Comparison of ENCODE assay signal across 13 mouse cellular contexts in the genomic region with DNA sequence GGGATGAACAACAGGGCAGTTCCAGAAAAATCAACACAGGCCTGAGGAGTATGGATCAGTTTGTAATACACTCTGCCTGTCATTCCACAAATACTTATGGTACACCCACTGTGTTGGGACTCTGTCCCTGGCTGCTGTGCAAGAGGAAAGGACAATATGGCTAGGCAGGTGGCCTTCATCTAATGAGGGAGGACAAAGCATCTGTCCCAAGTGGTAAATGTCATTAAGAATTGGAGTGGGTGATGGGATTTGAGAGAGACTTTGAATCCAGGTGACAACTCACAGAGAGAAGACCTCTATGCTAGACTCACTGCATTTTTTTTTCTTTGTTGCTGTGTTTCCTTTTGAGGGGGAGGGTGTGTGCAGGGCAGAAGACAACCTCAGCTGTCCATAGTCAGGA. TPM values are rescaled to one million over a fixed set of nuclear protein-coding genes. Genes with fewer than 3 reads are reported as not detected.
DNase-seq lines count a peak whose midpoint lies in the region; ATAC-seq and TF ChIP-seq lines count a peak whose summit lies in the region.
"Had no signal": no experiment of that assay in that cellular context is flagged by ENCODE, and none has a peak within 500 bp of the region (broad histone marks: within the 10 kb centered on the region; RNA-seq: fewer than 3 reads in every experiment).

No protein-coding gene starts in this region.

- DNase-seq in lung, postnatal 4 days = no peak
- DNase-seq in testis, postnatal 14 days (ENCODE audit: low spot score) = no peak
- DNase-seq: adrenal gland, postnatal 25 days; cerebellum, postnatal 36 days; right cerebral cortex, adult 18-20 months; spleen, adult 18-20 months had no signal

- no peaks in the 10 kb centered on the region for H3K9me3 ChIP-seq in heart, embryonic 15.5 days (replicated peaks)
- no peaks in the 10 kb centered on the region for H3K9me3 ChIP-seq in heart, embryonic 11.5 days (replicated peaks; ENCODE audit: control insufficient read depth, low read length)
- H3K9me3 ChIP-seq in lung, embryonic 15.5 days = no peaks in the 10 kb centered on the region
- no peaks in the 10 kb centered on the region for H3K9me3 ChIP-seq in stomach, embryonic 16.5 days (replicated peaks; ENCODE audit: control insufficient read depth, low read length)
- H3K9me3 ChIP-seq in liver, embryonic 12.5 days (replicated peaks) = no peaks in the 10 kb centered on the region

- ATAC-seq in heart, embryonic 15.5 days (replicated peaks; ENCODE audit: insufficient number of reproducible peaks, insufficient read depth, low FRiP score, low read depth) = no peak
- ATAC-seq in heart, embryonic 11.5 days (replicated peaks; ENCODE audit: insufficient number of reproducible peaks, low FRiP score, low TSS enrichment) = no peak
- ATAC-seq in lung, embryonic 15.5 days (ENCODE audit: borderline replicate concordance, extremely low read depth, low FRiP score, low TSS enrichment) = no peak
- ATAC-seq in stomach, embryonic 16.5 days (ENCODE audit: insufficient read depth, low FRiP score) = no peak
- no peak for ATAC-seq in liver, embryonic 12.5 days

- peak overlapping the region; percentile 20; the same call in 1 of the 2 replicates for H3K27ac ChIP-seq in heart, embryonic 15.5 days
- H3K27ac ChIP-seq in heart, embryonic 11.5 days (ENCODE audit: low read depth, low read length) = no peak overlapping the region
- peak overlapping the region; percentile 6; the same call in 1 of the 2 replicates for H3K27ac ChIP-seq in lung, embryonic 15.5 days
- H3K27ac ChIP-seq in embryonic fibroblast, embryonic 13.5 days (ENCODE audit: insufficient read depth, low read length) = peak overlapping the region; percentile 55; the same call in 1 of the 2 replicates
- H3K27ac ChIP-seq in stomach, embryonic 16.5 days (ENCODE audit: low read length) = peak overlapping the region; percentile 71
- no peak overlapping the region for H3K27ac ChIP-seq in liver, embryonic 12.5 days

- H3K4me3 ChIP-seq in heart, embryonic 15.5 days = no peak overlapping the region
- no peak overlapping the region for H3K4me3 ChIP-seq in heart, embryonic 11.5 days (ENCODE audit: low read depth, low read length)
- no peak overlapping the region for H3K4me3 ChIP-seq in lung, embryonic 15.5 days
- no peak overlapping the region for H3K4me3 ChIP-seq in embryonic fibroblast, embryonic 13.5 days (ENCODE audit: insufficient read depth, low read length)
- no peak overlapping the region for H3K4me3 ChIP-seq in stomach, embryonic 16.5 days (replicated peaks; ENCODE audit: low read length)
- no peak overlapping the region for H3K4me3 ChIP-seq in liver, embryonic 12.5 days

- no peaks in the 10 kb centered on the region for H3K36me3 ChIP-seq in heart, embryonic 15.5 days
- H3K36me3 ChIP-seq in heart, embryonic 11.5 days (ENCODE audit: control insufficient read depth, insufficient read depth, low read length) = no peaks in the 10 kb centered on the region
- no peaks in the 10 kb centered on the region for H3K36me3 ChIP-seq in lung, embryonic 15.5 days
- no peaks in the 10 kb centered on the region for H3K36me3 ChIP-seq in stomach, embryonic 16.5 days (ENCODE audit: control insufficient read depth, insufficient read depth, low read length)
- H3K36me3 ChIP-seq in liver, embryonic 12.5 days = no peaks in the 10 kb centered on the region

- TF ChIP-seq CTCF in embryonic fibroblast, embryonic 13.5 days (IDR thresholded peaks at IDR 0.05; ENCODE audit: borderline replicate concordance, insufficient read depth, low read length) = no peak

- H3K4me2 ChIP-seq in heart, embryonic 15.5 days = no peak overlapping the region
- no peak overlapping the region for H3K4me2 ChIP-seq in heart, embryonic 11.5 days
- H3K4me2 ChIP-seq in lung, embryonic 15.5 days = no peak overlapping the region
- 0 out of 2 replicates have a peak overlapping the region, but pooled peaks have one; percentile 3 for H3K4me2 ChIP-seq in stomach, embryonic 16.5 days (ENCODE audit: low read depth, low read length)
- no peak overlapping the region for H3K4me2 ChIP-seq in liver, embryonic 12.5 days
- H3K4me2 ChIP-seq: liver, embryonic 11.5 days had no signal

- no peak for TF ChIP-seq POLR2A in embryonic fibroblast, embryonic 13.5 days (IDR thresholded peaks at IDR 0.05; ENCODE audit: low read depth, low read length)

- H3K27me3 ChIP-seq in heart, embryonic 15.5 days = no peaks in the 10 kb centered on the region
- H3K27me3 ChIP-seq in heart, embryonic 11.5 days (ENCODE audit: control insufficient read depth, insufficient read depth, low read length) = no peaks in the 10 kb centered on the region
- H3K27me3 ChIP-seq in lung, embryonic 15.5 days = no peaks in the 10 kb centered on the region
- H3K27me3 ChIP-seq in stomach, embryonic 16.5 days (ENCODE audit: control insufficient read depth, insufficient read depth, low read length) = no peaks in the 10 kb centered on the region
- H3K27me3 ChIP-seq in liver, embryonic 12.5 days (replicated peaks) = peaks cover 13% of the 10 kb centered on the region; the same call in 1 of the 2 replicates

- H3K9ac ChIP-seq in heart, embryonic 15.5 days = no peak overlapping the region
- H3K9ac ChIP-seq in heart, embryonic 11.5 days (ENCODE audit: low read depth, low read length) = no peak overlapping the region
- H3K9ac ChIP-seq in lung, embryonic 15.5 days = no peak overlapping the region
- H3K9ac ChIP-seq in stomach, embryonic 16.5 days (ENCODE audit: low read length) = no peak overlapping the region
- H3K9ac ChIP-seq in liver, embryonic 12.5 days = no peak overlapping the region

- peaks cover 53% of the 10 kb centered on the region for H3K4me1 ChIP-seq in heart, embryonic 15.5 days (replicated peaks)
- H3K4me1 ChIP-seq in heart, embryonic 11.5 days (ENCODE audit: control insufficient read depth, insufficient read depth, low read length) = peaks cover 43% of the 10 kb centered on the region
- peaks cover 59% of the 10 kb centered on the region for H3K4me1 ChIP-seq in lung, embryonic 15.5 days
- H3K4me1 ChIP-seq in embryonic fibroblast, embryonic 13.5 days (ENCODE audit: control insufficient read depth, insufficient read depth, low read length) = peaks cover 11% of the 10 kb centered on the region
- peaks cover 53% of the 10 kb centered on the region for H3K4me1 ChIP-seq in stomach, embryonic 16.5 days (ENCODE audit: control insufficient read depth, insufficient read depth, low read length)
- peaks cover 4% of the 10 kb centered on the region; the same call in 1 of the 2 replicates for H3K4me1 ChIP-seq in liver, embryonic 12.5 days

RNA-seq across cellular contexts. Expression of a gene that starts 57.0 kb away (rescaled TPM):
- 22.7 and 24.4 TPM in 2 replicates for polyA plus RNA-seq in heart, embryonic 15.5 days (2015; fragmentation: Nextera tagmentation; extraction: Ambion mirVana)
- 25.3 and 31.0 TPM in 2 replicates for polyA plus RNA-seq in heart, embryonic 11.5 days (2014; fragmentation: Nextera tagmentation; extraction: Ambion mirVana)
- polyA plus RNA-seq in lung, embryonic 15.5 days (2015; fragmentation: Nextera tagmentation; extraction: Ambion mirVana) = 40.2 and 43.4 TPM in 2 replicates
- 50.0 and 52.7 TPM in 2 replicates for polyA plus RNA-seq in embryonic fibroblast, embryonic 13.5 days (2011; ENCODE audit: insufficient read length, low read depth, missing spikeins)
- polyA plus RNA-seq in stomach, embryonic 16.5 days (2015; fragmentation: Nextera tagmentation; extraction: Ambion mirVana) = 43.5 and 46.0 TPM in 2 replicates
- polyA plus RNA-seq in liver, embryonic 12.5 days (2016; fragmentation: Nextera tagmentation; extraction: Ambion mirVana) = 17.8 and 18.8 TPM in 2 replicates

Comparison
In these comparisons a context has a peak if more than half of its experiments do, and no peak if none do; other contexts are left out.
1. H3K27ac ChIP-seq: peak in heart, embryonic 15.5 days (single experiment), lung, embryonic 15.5 days (single experiment), embryonic fibroblast, embryonic 13.5 days (single experiment) and stomach, embryonic 16.5 days (single experiment); none in heart, embryonic 11.5 days (single experiment) and liver, embryonic 12.5 days (single experiment).